Mouse (Mus musculus): ENCODE measurements at regions not wholly inside any gene's neighbourhood (a gene's known extent, or its start where the extent isn't known, plus 50 kb on each side); places are given as distances from the start of the nearest gene placed in this dataset.

DNA sequence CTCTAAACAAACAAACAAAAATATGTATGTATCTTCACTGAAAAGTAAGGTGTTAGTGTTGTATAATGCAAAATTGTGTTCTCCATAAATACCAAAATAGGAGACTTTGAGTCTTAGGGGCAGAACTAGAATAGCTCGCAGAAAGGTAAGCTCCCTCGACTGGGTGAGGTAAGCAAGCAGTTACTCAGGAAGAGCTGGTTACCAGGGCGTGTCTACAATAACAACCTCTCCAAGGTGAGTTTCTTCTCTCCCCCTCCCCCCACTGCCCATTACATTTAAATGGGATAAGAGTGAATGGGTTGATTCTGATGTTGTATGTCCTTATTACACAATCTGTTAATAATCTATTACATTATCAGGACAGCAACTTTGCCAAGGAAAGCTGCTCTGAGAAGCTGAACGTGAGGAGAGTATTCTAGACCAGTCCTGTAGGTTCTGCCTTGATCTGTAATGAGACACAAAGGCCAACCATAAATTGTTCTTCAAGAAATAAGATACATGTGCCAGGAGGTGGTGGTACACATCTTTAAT is 125.2 kb upstream of the Zfand5 start:
- DNase-seq: no peak

DNA sequence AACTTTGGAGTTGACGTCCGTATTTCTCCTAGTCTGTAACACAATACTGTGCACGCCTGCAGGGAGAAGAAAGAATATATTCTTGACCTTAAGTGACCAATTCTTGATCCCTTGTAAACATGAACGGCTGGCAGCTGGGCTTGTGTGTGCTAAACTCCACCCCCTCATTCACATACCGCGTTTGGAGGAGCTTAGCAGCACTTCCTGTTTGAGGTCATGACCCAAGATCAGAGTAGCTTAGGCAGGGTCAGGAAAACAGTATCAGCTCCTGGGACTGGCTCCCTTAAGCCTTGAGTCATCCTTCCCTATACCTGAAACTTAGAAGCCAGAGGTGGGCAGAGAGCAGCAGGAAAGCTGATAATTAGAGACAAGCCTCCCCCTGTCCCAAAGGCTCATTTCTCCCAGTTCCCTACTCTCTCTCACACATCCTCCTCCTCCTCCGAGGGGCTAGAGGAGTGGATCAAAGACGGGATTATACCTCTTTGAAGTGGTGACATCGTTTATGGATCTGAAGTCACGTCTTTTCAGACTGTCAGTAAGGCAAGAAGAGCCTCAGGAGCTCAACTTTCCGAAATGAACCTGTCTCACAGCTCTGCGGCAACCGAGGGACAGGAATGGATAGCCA is 127.3 kb upstream of the Zfand5 start:
- DNase-seq: peak; percentile 46

DNA sequence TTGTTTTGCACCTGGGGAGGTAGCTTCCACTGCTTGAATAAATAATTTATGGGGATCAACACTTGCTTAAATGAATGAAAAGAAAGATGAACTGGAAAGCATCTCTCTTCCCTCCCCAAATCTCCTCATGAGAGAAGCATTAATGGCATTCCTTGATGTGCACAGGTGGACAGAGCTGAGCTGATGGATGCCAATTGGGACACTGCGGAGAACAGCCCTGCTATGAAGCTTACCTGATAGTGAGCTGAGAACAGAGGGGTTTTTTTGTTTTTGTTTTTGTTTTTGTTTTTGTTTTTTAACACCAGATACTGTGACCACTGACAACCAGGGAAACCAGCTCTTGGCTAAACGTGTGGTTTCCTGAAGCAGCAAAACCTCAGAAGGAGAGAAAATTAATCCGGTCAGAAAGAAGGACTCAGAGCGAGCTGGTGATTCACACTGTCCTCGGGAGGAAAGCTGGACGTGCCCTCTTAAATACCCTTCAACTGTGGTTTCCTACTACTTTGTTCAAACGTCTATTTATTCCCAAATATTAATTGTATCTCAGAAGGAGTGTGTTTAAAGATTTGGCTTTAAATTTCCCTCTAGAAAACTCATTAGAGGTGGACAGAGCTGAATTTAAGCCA is 128.0 kb upstream of the Zfand5 start:
- DNase-seq: no peak

DNA sequence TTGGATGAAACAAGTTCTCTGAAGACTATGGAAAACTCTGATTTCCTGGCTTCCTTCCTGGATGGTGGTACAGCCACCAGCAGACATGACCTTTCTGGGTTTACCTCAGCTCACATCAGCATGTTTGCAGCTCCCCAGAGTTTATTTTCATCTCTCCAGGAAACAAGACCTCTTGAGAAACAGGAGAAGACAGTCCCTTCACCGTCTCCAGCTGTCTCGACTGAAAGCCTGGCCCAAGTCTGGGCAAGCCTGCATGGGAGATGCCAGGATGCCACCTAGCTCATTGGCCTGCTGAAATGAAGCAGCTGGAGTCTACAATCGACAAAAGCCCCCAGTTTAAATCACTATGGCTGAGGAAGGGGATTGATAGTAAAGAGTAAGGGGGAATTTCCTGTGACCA is 131.6 kb upstream of the Zfand5 start:
- no peak for DNase-seq

DNA sequence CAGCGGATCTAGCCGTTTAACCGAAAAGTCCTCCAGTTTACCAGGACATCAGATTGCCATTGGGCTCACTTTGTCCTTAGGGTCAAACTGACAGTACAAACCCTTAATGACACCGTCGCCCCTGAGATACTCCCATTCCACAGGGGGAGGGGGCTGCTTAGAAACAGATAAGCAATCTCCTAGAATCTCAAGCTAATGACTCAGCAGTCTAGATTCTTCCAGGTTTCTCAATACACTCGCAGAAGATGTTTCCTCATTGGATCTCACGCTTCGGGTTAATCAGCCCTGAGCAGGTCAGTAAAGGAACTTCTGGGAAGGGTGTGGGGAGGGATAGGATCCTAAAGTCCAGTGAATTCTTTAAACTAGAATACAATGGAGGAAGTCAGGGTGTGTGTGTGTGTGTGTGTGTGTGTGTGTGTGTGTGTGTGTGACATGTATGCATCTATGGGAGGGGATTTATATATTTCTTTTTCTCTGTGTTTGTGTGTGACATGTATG is 133.0 kb upstream of the Zfand5 start:
- DNase-seq: no peak

DNA sequence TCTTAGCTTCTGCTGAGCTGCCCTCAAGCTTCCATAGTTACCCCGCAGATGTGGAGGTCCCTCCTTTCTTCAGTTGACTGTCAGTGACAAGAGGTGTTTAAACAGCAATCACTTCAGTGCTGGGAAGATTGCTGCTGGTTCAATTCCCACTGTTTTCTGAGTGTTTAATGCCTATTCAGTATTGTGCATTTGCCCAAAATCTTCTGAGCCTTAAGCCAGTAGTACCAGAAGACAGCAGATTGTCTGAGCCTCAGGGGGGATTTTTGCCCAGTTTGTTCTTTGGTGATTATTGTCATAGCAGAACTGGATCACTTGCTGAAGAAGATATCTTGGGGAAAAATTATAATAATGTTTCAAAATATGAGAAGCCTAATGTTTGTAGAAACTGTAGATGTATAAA is 135.3 kb upstream of the Zfand5 start:
- DNase-seq: no peak

DNA sequence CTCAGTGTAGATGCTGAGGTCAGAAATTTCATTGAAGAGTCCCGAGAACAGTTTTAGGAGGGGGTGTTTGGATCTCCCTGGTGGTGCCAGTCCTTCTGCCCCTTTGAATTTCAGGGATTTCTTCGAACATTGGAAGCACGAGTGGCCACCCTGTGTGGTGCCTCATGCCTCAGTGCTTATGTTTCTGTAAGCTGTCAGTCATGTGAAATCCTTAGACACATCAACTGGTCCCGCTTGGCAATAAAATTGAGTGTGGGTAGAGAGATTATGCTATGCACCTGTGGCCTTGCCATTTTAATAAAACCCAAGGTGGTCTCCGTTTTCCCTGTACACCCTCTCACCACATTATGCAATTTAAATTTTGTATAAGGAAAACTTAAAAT is 136.1 kb upstream of the Zfand5 start:
- no peak for DNase-seq

DNA sequence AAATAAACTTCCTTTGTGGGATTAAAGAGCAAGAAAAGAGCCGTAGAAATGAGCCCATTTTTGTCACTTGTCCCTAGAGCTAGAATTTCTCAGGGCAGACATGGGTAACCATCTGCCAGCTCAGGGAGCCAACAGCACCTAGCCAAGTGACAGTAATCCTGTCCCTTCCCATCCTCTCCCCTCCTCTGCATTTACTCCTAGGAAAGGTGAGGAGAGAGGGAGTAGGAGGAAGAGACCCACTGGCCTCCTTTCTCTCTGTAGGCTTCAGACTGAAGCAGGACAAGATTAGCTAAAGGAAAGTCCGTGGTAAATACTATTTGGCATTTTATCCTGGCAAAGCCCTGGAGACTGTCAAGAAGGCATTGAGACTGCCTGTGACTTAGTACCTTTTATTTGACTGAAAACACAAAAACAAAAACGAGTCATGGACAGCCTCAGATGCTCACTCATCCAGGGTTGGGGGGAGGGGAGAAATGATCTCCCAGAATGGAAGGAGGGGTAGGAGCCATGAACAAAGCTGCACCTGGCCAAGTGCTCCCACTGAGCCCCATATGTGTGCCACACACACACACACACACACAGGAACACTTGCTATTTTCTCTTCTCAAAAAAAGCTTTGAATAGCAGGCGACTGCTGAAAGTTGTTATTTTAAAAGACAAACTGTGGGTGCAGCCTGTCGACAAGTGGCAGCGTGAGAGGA is 136.6 kb upstream of the Zfand5 start:
- DNase-seq: no peak

DNA sequence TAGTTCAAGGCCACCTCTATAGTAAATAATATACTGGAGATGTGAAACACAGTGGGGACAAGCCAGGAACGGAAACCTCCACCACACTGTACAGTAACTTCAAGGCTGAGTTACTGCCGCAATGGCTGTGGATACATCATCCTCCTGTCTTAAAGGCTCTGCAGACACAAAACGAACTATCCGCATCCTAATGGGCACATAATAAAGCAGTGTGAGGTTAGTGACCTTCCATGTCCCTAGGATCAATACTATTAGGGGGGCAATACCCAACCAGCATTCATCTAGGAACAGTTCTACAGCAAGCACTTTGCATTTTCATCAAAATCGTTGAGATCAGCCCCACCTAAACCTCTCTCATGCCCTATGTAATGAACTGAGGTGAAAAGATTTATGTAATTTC is 142.4 kb upstream of the Zfand5 start:
- DNase-seq: no peak

DNA sequence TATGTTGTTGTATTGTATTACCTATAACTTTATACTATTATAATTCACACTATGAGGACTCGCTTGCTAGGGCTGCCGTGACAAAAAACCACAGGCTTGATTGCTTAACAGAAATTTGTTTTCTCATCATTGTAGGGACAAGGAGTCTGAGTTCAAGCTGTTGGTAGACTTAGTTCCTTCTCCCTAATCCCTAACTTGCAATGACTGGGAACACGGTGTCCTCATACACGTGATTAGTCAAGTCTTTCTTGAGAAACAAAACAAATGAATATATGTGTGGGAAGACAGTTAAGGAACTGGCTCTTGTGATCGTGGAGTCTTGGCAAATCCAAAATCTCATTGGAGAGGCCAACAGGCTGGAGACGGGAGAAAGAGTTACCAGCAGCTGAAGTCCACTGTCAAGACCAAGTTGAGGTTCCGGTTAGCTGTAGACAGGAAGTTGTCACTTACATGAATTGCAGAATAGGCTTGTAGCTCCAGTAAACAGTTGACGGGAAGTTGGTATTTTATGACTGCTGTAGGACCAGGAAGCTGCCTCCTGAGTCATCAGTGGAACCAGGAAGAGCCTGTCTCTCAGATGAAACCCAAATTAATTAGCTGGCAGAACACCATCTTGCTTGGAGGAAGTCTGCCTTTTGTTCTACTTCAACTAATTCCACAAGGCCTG is 144.9 kb upstream of the Zfand5 start:
- no peak for DNase-seq

DNA sequence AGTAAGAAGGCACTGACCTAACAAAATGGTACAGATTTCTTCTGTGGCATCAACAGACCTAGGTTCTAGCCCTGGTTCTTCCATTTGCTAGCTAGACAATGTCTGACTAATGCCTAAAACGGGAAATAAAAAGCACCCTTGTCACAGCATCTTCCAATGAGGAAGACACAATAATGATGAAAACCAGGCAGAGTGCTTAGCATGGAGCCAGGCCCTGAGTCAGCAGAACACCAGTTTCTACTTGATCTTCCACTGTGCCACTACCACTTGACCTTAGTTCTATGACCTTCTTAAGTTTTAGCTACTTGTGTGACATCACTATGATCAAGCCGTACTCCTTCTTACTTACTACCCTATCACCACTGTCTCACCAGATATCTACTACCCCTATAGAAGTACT is 145.4 kb upstream of the Zfand5 start:
- DNase-seq: no peak

DNA sequence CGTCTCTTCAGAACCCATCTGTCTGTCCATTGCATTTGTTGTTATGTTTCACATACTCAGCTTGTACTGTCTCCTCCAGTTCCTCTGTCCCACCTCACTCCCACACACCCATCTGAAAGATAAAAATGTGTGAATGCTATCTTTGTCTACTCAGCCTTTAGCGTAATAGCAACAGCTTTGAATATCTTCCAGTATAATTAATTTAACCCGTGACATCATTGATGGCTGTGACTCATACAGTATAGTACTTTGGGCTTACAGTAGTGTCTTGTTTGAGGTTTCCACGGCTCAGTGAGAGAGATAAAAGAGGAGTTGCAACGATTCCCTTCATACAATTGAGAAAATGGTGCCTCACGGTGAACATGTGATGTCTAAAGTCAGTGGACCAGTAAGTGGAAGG is 152.6 kb upstream of the Zfand5 start:
- DNase-seq: no peak

DNA sequence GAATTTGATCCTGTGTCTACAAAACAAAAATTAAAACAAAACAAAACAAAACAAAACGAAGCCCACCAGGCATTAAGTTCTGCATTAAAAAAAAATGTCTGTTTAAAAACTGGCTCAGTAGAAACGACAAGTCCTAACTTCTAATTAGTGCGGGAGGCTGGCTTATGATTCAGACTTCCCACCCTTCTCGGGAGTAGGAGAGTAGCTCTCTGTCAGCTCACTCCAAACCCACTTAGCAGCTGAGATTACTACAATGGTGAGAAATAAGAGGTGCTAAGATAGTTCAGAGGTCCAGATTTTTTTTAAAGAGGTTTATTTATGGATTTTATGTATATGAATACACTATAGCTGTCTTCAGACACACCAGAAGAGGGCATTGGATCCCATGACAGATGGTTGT is 153.3 kb upstream of the Zfand5 start:
- DNase-seq: no peak

DNA sequence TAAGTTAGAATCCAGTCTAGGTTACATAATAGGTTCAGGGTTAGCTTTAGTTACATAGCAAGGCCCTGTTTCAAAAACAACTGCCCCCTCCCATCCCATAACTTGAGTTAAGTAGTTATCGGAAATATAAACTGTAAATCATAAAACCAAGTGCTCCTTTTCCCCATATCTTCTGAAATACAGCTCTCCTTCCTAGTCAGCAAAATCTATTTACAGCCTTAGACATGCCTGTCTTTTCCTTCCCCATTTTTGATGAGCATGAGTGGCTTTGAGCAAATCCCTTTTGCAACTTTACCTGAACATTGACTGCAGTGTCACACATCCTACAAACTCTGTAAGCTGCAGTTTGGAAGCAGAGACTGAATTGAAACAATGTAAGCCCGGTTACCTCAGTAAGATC is 156.4 kb upstream of the Zfand5 start:
- no peak for DNase-seq

DNA sequence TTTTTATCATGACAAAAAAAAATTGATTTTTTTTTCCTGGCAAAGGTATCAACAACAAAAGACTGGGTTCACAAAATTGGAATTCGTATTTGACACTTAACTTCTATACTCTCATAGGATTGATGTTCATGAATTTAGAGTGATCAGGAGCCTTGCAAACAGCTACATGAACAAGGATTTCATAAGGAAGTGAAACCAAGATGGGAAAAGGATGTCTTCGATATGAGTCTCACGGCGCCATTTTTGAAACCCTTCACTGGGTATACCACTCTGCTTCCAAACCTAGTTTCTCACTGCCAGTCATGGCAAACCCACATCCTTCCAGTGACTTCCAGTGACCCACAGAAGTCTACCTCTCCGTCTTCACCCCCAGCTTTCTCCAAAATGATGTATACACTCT is 157.8 kb upstream of the Tmc1 start:
- no peak for DNase-seq

DNA sequence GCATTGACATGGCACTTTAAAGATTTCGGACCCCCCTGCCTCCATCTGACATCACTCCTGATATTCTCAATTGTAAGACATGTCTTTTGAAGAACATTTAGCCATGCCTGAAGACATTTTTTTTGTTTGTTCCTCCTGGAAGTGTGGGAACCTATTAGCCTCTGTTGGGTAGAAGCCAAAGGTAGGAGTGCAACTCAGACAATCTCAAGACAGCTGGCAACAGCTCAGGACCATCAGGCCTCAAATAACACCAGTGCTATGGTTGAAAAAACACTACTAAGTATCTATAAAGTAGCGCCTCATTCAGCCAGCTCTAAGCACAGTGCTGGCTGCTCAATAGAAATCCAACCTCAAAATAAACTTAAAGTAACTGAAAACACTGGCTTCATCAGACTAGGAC is 154.3 kb upstream of the Tmc1 start:
- no peak for DNase-seq

DNA sequence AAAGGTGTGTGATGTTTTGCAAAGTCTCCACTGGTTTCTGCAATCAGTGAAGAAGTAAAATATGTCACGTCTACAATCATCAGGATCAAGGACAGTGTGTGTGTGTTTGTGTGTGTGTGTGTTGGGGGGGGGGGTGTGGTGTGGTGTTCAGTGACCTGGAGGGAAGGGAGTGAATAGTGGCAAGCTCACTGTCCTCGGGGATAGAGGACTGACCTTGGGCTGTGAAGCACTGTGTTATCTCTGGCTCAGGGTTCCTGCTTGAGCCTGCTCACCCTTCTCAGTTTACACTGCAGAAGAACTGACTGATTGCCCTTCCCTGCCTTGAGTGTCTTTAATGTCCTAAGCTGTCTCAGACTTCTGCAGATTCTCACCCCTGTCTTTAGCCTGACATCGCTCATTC is 153.7 kb upstream of the Tmc1 start:
- DNase-seq: peak; percentile 33

DNA sequence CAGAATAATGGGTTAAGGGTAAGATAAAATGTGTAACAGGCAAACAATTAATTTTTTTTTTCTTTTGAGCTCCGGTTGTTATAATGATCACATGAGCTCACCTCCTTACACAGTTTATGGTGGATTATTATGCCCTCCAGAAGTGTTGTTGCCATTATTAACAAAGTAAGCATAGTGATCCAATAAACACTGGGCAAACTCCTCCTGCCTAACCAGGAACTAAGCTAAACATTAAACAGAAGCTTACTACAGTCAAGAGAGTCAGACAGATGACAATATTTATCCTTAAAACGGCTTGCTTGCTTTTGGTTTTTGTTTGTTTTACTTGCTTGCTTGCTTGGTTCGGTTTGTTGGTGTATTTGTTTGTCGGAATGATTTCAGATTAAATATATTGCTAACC is 153.3 kb upstream of the Tmc1 start:
- no peak for DNase-seq

DNA sequence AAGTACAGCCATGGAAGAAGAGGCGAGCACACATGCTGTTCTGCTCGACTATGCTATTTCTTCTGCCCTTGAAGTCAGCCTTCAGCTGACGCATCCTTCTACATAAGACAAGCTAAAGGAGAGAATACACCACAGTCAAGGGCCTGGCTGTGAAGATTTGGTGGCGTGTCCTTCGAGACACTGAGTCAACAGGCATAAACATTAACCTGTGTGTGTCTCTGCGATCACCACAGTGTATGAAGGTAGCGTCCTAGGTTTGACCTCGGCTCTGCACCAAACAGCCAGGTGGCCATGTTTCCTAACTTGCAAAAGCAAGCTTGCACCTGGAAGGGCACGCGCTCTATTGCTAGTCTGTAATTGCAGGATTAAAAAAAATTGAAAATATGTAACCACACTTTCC is 152.8 kb upstream of the Tmc1 start:
- DNase-seq: peak; percentile 38

DNA sequence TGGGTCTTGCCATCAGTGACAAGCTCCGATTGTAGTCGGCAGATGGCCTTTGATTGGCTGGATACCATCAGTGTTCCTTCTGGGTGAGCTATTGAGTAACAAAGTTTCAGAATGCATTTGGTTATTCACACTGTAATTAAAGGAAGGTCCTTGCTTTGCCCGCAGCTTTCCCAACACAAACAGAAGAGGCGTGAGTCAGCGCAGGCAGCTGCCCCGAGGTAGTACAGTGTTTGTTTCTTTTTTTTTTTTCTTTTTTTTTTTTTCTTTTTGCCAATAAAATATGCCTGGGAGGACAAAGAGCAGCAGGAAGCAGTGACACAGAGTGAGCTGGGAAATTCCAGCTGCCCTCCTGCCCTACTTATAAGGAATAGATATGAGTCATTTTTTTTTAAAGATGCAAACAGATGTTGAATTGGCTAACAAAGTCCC is 152.3 kb upstream of the Tmc1 start:
- DNase-seq: peak; percentile 58

DNA sequence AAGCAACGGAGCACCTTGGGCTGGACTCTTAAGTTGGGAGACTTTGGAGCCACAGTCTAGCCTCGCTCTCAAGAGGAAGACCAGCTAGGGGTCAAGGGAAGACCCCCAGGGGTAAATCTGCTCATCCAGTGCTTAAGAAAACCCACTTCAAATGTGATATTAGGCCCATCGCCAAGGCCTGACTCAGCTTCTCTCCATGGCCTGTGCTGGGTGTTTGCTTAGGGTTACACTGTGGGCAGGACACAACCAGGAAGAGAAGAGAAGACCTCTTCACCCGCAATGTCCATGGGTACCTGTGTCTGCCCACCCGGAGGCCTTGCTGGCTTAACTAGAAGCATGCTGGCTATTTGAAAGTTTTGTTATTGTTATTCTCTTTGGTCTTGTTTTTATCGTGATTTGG is 151.0 kb upstream of the Tmc1 start:
- DNase-seq: peak; percentile 30

DNA sequence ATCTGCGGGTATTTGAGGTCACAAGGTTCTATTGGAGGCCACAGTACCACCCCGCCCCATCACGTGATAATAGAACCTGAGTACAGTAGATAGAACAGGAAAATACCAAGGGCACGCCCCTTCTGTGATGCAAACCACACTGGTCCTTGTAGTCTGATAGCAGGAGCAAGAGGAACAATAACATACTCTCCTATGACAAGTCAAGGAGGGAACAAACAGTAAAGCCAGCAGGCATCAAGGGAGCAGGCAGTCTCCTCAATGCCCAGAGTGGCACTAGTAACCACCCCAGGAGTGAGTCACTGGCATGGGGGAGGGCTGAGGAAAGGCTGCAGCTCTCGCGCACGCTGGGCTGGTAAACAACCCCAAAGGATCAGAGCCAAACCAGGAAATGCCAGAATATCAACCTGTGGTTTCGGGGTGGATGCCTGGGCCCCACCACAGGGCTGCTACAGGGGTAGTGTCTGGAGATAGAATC is 150.5 kb upstream of the Tmc1 start:
- peak; percentile 81 for DNase-seq

Measured in adrenal gland, postnatal 10 days (tissue).